Mouse (Mus musculus): ENCODE results near the gene Mgmt.

- TF ChIP-seq GATA1 (IDR thresholded peaks at IDR 0.05; ENCODE audit: borderline replicate concordance, low read length) (no peak), FLI1 (IDR thresholded peaks at IDR 0.05; ENCODE audit: low read length) (no peak)
Observed at GRCm38 (mm10) chr7:136865876-136866275, 28.5 kb upstream of the Mgmt start.
